Mouse (Mus musculus) inflammation-experienced regulatory T-cells, adult 6 months (primary cell): ENCODE measurements around the gene Tspan9. TPM values are rescaled to one million over a fixed set of nuclear protein-coding genes. Genes with fewer than 3 reads are reported as not detected.

Experiments
- ATAC-seq: one replicate; pipeline ENCODE4 v1.8.0; 2017
- polyA plus RNA-seq, 3 experiments: library from polyadenylated mRNA; unstranded; fragments of 100-300 nt; shearing (Covaris generic); gene quantifications; one replicate each; pipeline ENCODE4 v1.2.1; 2017

Tspan9 gene
- 1 to 10 TPM in 1 of 3 experiments, under 1 TPM in 1, not detected in 1; 0.36 to 1.3 TPM for polyA plus RNA-seq

DNA sequence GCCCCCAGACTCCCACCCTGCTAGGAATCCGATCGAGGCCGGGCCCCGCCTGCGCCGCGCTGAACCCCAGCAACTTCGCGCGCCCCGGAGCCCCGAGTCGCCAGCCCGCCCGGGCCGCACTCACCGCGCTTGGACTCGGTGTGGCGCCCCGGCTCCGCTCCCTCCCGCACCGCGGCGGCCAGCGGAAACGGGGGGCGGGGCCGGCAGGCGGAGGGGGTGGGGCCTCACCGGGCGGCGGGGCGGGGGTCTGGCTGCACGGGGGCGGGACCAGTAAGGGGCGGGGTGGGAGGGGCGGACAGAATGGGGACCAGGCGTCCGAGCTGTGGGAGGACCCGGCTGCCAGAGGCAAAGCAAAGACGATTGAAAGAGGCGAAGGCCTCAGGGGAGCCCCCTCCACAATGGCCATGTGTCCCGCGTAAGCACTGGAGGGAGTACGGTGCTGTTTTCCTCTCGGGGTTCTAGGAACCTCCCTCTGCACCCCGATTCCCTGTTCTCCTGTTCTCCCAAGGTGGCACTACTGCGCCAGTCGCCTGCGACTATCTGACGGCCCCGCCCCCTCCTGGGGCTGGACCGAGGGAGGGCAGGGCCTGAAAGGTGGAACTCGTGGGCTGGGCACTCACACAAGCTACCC lies at the start of gene Tspan9:
TSS of gene Tspan9 (minus strand) at position 205 of the 631 bp plus-strand sequence.
- no peak for ATAC-seq

GRCm38 (mm10) chr6:128183521-128183920 lies 40.1 kb upstream of the Tspan9 start:
- ATAC-seq: no peak

- ATAC-seq: no peak
These were observed 37.8 kb upstream of the Tspan9 start for GRCm38 (mm10) chr6:128181176-128181575.

GRCm38 (mm10) chr6:128179651-128180050 lies 36.3 kb upstream of the Tspan9 start:
- no peak for ATAC-seq

GRCm38 (mm10) chr6:128179247-128179646 lies 35.9 kb upstream of the Tspan9 start:
- no peak for ATAC-seq

DNA sequence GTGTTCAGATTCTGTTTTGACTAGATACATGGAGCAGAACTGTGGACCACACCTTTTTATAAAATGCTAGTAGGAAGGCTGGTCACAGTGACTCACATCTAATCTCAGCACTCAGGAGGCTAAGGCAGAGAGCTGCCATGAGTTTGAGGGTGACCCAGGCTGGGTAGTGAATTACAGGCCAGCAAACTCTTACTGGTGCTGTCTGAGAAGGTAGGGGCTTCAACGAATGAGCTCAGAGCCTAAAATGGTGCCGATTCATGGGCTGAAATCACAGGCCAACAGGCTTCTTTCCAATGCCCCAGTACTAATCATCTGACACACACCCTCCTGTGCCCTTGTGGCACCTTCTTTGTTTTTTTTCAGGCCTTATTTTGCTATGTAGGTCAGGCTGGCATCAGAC lies 35.3 kb upstream of the Tspan9 start:
- no peak for ATAC-seq

- ATAC-seq: no peak
These were observed 25.6 kb upstream of the Tspan9 start for GRCm38 (mm10) chr6:128168785-128169679.

GRCm38 (mm10) chr6:128165564-128165963 lies 22.2 kb upstream of the Tspan9 start:
- ATAC-seq: no peak

DNA sequence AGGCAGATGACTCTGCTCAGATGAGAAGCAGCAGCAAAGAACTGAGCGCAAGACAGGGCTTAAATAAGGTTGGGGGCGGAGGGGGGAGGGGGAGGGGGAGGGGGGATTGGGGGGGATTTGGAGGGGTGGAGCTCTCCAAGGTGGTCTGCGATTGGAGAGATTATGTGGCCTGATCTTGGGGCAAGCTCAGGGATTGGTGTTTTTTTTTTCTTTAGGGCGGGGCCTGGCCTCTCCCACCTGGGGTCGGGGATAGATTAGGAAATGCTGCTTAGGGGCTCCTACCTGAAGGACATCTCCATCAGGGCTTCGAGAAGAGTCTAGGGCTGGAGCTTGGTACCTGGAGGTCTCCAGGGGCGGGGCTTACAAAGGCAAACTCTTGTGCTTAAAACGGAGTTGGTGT lies 21.2 kb upstream of the Tspan9 start:
- no peak for ATAC-seq

DNA sequence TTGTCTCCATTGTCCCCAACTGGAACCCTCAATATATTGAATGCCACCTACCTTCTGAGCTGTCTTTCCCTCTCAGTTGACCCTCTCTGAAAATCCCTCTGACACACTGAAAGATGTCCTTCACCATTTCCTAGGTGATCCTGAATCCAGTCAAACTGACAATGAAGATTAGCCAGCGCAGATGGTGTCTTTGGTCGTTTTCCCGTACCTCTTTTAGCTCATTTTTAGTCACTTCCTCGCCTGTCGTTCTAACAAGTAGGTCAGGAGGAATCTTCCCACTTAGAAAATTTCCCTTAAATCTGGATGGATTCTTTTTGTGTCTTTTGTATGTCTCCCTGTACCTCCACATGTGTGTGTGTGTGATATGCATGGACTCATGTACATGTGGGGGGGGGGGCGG lies 15.7 kb upstream of the Tspan9 start:
- no peak for ATAC-seq

DNA sequence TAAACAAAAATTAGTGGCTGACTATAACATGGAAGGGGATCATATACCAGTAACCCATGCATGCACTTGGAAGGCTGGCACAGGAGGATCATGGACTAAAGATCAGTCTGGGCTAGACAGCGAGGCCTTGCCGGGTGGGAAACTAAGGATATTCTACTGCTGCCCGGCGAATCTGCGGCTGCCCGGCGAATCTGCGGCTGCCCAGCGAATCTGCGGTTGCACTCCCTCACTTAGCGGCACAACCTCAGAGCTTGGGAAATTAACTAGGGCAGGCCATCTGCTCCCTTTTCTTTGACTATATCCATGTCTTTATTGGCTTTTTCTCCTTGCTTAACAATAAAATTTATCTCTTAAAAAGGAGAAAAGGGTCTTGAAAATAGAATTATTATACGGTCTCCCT lies 14.6 kb upstream of the Tspan9 start:
- no peak for ATAC-seq

DNA sequence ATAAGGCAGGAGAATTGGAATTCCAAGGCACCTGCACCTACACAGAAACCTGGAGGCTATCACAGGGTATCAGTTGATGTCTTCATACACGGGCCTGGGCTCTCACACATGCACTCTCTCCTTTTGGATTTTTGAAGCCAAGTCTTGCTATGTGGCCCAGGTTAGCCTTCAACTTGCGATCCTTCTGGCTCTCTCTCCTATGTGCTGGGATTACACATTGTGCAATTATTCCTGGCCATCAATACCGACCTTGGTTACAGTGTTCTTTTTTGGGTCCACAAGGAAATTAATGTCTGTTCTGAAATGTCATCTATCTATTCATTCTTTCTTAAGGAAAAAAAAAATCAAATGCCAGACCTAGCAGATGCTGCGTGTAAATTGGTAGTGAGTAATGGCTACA lies 13.1 kb upstream of the Tspan9 start:
- no peak for ATAC-seq

GRCm38 (mm10) chr6:128155935-128156334 lies 12.5 kb upstream of the Tspan9 start:
- ATAC-seq: no peak

DNA sequence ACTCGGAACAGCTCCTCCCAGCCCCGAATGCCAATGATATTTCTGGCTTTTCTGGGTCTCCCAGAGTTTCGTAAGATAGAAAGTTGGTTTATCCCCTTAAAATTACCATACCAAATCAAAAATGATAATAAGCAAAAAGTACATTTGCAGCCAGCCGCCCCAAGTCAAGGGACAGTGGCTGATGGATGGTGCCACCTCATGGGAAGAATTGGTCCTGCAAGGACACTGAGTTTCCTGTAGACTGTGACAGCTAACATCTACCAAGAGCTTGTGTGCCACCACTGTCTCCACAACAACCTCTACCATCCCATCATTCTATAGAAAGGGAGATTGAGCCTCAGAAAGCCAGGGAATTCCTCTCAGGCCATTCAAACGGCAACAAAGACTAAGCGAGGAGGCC lies 2.4 kb upstream of the Tspan9 start:
- ATAC-seq: no peak

DNA sequence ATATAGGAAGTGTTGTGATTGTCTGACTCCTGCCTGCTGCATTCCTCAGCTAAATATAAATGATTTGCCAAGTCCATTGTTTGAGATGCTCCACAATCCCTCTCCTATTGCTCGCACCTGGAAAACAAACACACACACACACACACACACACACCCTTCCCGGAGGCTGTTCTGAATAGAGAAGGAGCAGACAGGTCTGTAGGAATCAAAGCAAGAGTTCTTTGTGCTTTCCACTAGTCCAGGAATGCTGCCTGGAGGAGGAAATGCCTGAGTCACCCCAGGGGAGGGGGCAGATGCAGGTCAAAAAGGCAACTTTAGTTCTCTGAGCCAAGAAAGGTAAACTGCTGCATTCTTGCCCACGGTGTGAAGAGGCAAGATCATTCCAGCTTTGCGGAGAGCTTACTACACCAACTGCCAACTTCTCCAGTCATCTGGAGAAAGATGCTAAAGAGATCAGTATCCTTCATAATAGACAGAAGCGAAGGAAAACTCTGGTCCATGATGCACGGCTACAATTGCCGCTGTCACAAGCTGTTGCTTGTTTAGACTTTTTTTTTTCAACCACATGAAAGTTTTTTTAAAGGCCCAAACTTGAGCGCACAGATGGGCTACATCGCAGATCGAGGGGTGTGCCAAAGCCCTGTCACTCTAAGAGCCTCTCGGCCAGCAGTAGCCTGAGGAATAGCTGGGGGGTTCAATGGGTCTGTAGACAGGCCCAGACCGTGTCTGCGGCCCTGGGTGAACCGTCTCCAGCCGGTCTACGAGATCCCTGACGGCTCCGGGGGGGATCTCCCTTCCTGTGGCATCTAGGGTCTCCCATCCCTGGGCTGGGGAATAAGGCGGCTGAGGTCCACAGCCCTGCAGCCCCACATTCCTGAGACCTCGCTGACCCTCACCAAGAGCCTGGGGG lies 770 bp downstream of the Tspan9 start:
- ATAC-seq: no peak

DNA sequence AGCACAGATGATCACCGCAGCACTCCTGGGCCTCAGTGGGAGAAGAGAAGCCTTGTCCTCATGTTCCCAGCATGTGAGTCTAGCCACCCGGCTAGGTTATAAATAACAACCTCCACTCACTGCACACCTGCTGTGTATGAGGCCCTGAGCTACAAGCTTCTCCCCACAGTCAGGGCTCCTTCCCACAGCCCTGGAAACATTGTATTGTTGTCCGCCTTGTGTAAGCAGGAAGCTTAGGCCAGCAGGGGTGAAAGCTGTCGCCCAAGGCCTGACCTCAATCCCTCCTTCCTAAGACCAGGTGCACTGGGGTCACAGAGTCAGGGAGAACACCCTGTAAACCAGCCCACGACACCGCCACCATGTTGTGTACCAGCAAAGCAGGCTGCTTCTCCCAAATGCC lies 2.7 kb downstream of the Tspan9 start:
- ATAC-seq: no peak

GRCm38 (mm10) chr6:128137855-128138254 lies 5.5 kb downstream of the Tspan9 start:
- no peak for ATAC-seq

DNA sequence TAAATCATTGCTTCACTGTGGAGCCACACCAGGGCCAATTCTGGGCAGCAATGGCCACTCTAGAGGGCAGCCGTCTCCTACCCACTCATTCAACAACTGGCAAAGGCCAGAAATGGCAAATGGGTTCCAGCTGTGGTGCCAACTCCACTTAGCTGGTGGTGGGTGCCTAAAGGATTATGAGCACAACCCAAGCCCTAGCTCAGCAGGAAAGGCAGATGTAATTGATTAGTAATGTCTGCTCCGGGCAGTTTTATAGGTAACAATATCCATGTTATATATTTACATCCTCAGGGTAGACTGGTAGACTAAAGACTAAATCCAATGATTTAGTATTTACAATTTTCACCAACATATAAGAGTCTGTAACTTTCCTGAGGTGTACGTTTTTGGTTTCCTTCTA lies 6.7 kb downstream of the Tspan9 start:
- no peak for ATAC-seq

DNA sequence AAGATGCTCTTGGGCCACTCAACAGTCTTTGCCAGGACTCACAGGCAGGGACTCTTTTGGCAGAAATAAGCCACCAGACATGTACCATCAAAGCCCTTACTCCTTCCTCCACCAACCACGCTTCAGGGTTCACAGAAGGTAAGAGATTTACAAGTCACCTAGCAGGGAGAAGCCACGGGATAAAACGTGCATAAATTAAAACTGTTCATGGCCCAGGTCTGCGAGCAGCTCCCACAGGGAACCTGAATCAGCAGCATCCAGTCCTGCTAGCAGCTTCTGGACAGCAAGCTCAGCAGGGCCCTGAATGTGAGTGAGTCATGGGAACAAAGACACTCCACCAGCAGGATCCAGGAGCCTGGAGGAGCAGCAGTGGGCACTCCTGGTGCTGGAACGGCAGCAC lies 7.9 kb downstream of the Tspan9 start:
- ATAC-seq: no peak

DNA sequence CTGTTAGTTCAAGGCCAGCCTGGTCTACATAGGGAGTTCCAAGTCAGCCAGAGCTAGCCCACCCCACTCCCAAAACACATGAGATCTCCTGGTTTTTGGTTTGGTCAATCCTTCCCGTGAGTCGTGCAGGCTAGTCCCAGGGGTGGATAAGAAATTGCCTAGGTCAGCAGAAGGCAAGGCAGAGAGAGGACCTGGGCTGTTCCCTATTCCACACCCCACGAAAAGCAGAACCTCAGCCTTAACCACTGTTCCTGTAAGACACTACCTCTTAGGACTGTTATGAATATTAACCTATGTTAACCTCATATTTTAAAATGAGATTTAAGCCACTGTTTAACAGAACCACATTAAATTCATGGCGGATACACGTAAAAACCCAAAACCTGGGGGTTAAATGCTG lies 8.4 kb downstream of the Tspan9 start:
- no peak for ATAC-seq

GRCm38 (mm10) chr6:128134196-128134924 lies 9.0 kb downstream of the Tspan9 start:
- ATAC-seq: no peak

DNA sequence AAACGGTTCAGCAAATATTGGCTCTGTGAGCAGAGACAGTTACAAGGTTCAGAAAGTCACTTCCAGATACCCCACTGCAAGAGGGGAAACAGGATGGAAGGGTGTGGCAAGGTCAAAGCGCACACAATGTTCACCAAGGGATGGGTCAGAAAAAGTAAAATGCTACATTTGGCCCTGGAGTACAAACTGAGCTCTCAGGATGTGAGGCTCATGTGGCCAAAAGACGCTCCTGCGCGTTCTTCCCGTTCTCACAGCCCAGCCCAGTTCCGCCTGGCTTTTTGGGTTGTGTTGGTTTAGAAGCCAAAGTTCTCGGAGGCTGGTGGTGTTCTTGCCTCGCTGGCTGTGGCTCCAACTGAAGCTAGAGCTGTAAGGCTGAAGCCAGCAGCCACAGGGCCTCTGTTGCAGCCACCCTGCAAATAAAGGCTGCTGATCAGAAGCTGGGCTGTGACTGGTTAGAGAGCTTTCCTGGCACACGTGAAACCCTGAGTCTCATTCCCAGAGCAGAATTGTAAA lies 9.7 kb downstream of the Tspan9 start:
- ATAC-seq: no peak
